Mouse (Mus musculus): Measurements from ENCODE around the gene E2f6. TPM values are rescaled to one million over a fixed set of nuclear protein-coding genes. Genes with fewer than 3 reads are reported as not detected.

E2f6 gene
- total and polyA plus RNA-seq, 3 experiments: 9.3 to 36.1 (median 20.0) TPM

DNA sequence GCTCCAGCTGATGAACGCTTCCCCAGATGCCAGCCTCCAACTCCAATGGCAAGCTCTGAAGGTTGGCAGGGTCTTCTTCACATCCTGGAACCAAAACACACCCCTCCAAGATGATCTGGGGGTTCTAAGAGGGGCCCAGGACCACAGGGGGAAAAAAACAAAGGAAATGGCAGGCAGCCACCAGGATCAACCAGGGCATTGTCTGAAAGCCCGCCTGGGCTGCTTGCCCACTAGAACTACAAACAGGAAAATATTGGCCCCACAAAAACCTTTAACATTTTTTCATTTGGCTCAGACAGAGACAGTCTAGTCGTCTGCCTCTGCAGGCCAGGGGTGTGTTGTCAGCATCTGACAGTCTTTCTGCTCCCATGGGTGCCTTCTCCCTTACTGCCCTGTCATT is 35.4 kb upstream of the E2f6 start:
- Histone ChIP-seq H3K9me3 (replicated peaks; ENCODE audit: low read length) (no peaks in the 10 kb centered on the region), H3K36me3 (replicated peaks in 1 of 2; ENCODE audit: control insufficient read depth in 1 of 2, insufficient read depth in 1 of 2, low read length in 1 of 2) (no peaks in the 10 kb centered on the region), H3K27ac (ENCODE audit: insufficient read depth, low read depth) (no peak overlapping the region), H3K4me1 (ENCODE audit: control insufficient read depth in 1 of 2, insufficient read depth in 2 of 2) (peaks cover 0 to 7% of the 10 kb centered on the region in 2 experiments; a peak in 1 of 4 replicates), H3K4me2 (ENCODE audit: insufficient read depth, low read depth, poor library complexity, severe bottlenecking) (no peak overlapping the region), H3K4me3 (replicated peaks in 1 of 3; ENCODE audit: low read depth in 2 of 3, low read length in 2 of 3, poor library complexity in 1 of 3) (no peak overlapping the region), H3K79me2 (replicated peaks; ENCODE audit: control insufficient read depth, extremely low read depth, insufficient read depth, poor library complexity, severe bottlenecking) (no peaks in the 10 kb centered on the region), H3K27me3 (replicated peaks) (no peaks in the 10 kb centered on the region), H3K9ac (ENCODE audit: insufficient read depth, low read depth) (no peak overlapping the region)
- dilution Hi-C loops (cut with MboI; ENCODE audit: extremely low pct_ligation_motif_present, extremely low pct_unique_long_range_greater_than_20kb, low sequenced_read_pairs): no loop called here
- TF ChIP-seq JUND (conservative IDR thresholded peaks at IDR 0.05; ENCODE audit: low read depth, low read length) (no peak), NELFE (IDR thresholded peaks at IDR 0.05; ENCODE audit: low read depth, low read length) (no peak), SMC3 (IDR thresholded peaks at IDR 0.05; ENCODE audit: low read depth, low read length) (no peak), CHD2 (IDR thresholded peaks at IDR 0.05; ENCODE audit: low read length) (no peak), RCOR1 (conservative IDR thresholded peaks at IDR 0.05; ENCODE audit: low read depth, low read length) (no peak), TBP (conservative IDR thresholded peaks at IDR 0.05; ENCODE audit: low read depth, low read length) (no peak), MAX (IDR thresholded peaks at IDR 0.05; ENCODE audit: low read length) (no peak), ZKSCAN1 (IDR thresholded peaks at IDR 0.05; ENCODE audit: borderline replicate concordance, low read depth, low read length) (no peak)
- in situ Hi-C loops (cut with MboI; ENCODE audit: low pct_ligation_motif_present, low pct_unique_long_range_greater_than_20kb, low sequenced_read_pairs): no loop called here
- no peak for DNase-seq (ENCODE audit: extremely low read depth)

DNA sequence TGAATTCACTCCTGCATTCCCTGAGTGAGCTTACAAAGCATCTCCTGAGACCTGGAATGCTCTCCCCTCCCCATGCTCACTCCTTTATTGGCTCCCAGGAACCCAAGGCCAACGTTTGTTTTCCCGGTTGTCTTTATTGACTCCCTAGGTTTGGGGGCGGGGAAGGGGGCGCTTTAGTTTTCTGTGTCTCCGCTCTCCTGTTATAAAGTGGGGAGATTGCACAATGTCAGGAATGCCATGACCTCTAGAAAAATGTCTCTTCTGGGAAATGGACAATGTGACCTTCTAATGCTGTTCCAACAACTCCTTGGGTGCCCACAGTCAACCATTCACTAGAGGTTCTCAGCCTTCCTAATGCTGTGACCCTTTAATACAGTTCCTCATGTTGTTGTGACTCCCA is 32.2 kb upstream of the E2f6 start:
- Histone ChIP-seq H3K4me2 (ENCODE audit: insufficient read depth, low read depth, poor library complexity, severe bottlenecking) (no peak overlapping the region), H3K9ac (ENCODE audit: insufficient read depth, low read depth) (no peak overlapping the region), H3K4me3 (replicated peaks in 1 of 3; ENCODE audit: low read depth in 2 of 3, low read length in 2 of 3, poor library complexity in 1 of 3) (no peak overlapping the region), H3K9me3 (replicated peaks; ENCODE audit: low read length) (no peaks in the 10 kb centered on the region), H3K27ac (ENCODE audit: insufficient read depth, low read depth) (no peak overlapping the region), H3K79me2 (replicated peaks; ENCODE audit: control insufficient read depth, extremely low read depth, insufficient read depth, poor library complexity, severe bottlenecking) (no peaks in the 10 kb centered on the region), H3K36me3 (replicated peaks in 1 of 2; ENCODE audit: control insufficient read depth in 1 of 2, insufficient read depth in 1 of 2, low read length in 1 of 2) (no peaks in the 10 kb centered on the region), H3K27me3 (replicated peaks) (no peaks in the 10 kb centered on the region), H3K4me1 (ENCODE audit: control insufficient read depth in 1 of 2, insufficient read depth in 2 of 2) (peaks cover 0 to 7% of the 10 kb centered on the region in 2 experiments; a peak in 1 of 4 replicates)
- DNase-seq (ENCODE audit: extremely low read depth): no peak
- in situ Hi-C loops (cut with MboI; ENCODE audit: low pct_ligation_motif_present, low pct_unique_long_range_greater_than_20kb, low sequenced_read_pairs): no loop called here
- TF ChIP-seq CHD1 (IDR thresholded peaks at IDR 0.05; ENCODE audit: low read depth, low read length) (no peak), HCFC1 (IDR thresholded peaks at IDR 0.05; ENCODE audit: low read depth, low read length) (no peak), BHLHE40 (IDR thresholded peaks at IDR 0.05; ENCODE audit: low read depth, low read length) (no peak), GABPA (IDR thresholded peaks at IDR 0.05; ENCODE audit: insufficient replicate concordance, low read depth, low read length) (no peak), POLR2A (IDR thresholded peaks at IDR 0.05; ENCODE audit: low read depth, low read length) (no peak), SIN3A (IDR thresholded peaks at IDR 0.05; ENCODE audit: low read length) (no peak), NRF1 (IDR thresholded peaks at IDR 0.05; ENCODE audit: low read depth, low read length) (no peak), MEF2A (IDR thresholded peaks at IDR 0.05; ENCODE audit: borderline replicate concordance, low read depth, low read length) (no peak), MAFK (IDR thresholded peaks at IDR 0.05; ENCODE audit: insufficient replicate concordance, low read length) (no peak), ZKSCAN1 (IDR thresholded peaks at IDR 0.05; ENCODE audit: borderline replicate concordance, low read depth, low read length) (no peak), ZNF384 (IDR thresholded peaks at IDR 0.05; ENCODE audit: low read depth, low read length) (no peak), ZMIZ1 (IDR thresholded peaks at IDR 0.05; ENCODE audit: low read depth, low read length) (no peak)
- dilution Hi-C loops (cut with MboI; ENCODE audit: extremely low pct_ligation_motif_present, extremely low pct_unique_long_range_greater_than_20kb, low sequenced_read_pairs): no loop called here
